Mouse (Mus musculus): ENCODE data around the gene Btn1a1. TPM values are rescaled to one million over a fixed set of nuclear protein-coding genes. Genes with fewer than 3 reads are reported as not detected.

Gene Btn1a1
- total RNA-seq, 2 experiments from 2014 or later = not detected

- DNase-seq = peak; percentile 94 to 95
- intact Hi-C loops (cut with DNase I) = loop anchor here (1.0 to 2.0 kb wide), 4 partner anchors 8 to 1735 kb away; no protein-coding TSS in a partner anchor
Observed at GRCm38 (mm10) chr13:23445561-23446320, 20.0 kb downstream of the Btn1a1 start.

DNA sequence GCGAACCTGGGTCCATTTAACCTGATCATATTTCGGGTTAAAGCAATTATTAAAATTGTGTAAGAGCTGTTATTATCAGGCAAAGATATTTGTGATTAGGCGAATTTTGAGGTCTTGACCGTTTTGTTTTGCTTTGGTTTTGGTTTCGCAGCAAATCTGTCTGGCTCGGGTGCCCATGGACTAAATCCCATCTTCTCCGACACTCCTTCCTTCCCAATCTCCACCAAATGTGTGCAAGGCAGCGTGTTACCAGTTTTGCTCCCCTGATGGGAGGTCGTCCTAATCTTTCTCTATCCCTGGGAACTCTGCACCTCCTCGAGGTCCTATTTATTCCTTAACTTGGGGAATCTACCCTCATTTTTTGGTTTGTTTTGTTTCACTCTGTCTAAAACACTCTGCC lies 20.5 kb downstream of the Btn1a1 start:
- intact Hi-C loops (cut with DNase I) = no loop called here
- DNase-seq = no peak

GRCm38 (mm10) chr13:23444451-23444850 lies 21.2 kb downstream of the Btn1a1 start:
- intact Hi-C loops (cut with DNase I) = no loop called here
- no peak for DNase-seq

DNA sequence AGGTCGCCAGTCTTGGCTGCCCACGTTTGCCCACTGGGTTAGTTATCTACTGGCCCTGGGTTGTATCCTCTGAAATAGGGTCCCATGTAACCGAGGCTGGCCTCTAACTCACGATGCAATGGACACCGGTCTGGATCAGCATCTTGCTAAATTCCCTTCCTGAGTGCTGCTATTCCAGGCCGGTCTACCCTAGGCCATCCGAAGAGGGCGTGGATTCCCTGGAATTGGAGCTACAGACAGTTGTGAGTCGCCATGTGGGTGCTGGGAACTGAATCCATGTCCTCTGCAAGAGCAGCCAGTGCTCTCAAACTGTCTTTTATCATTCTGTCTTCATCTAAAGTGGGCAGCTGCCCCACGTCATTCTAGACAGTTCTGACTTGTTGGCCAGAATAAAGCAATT lies 25.8 kb downstream of the Btn1a1 start:
- no peak for DNase-seq
- intact Hi-C loops (cut with DNase I) = loop anchor here (10.0 kb wide), 2 partner anchors 1495 to 1585 kb away; partner anchors contain the start of gene Zfp184

DNA sequence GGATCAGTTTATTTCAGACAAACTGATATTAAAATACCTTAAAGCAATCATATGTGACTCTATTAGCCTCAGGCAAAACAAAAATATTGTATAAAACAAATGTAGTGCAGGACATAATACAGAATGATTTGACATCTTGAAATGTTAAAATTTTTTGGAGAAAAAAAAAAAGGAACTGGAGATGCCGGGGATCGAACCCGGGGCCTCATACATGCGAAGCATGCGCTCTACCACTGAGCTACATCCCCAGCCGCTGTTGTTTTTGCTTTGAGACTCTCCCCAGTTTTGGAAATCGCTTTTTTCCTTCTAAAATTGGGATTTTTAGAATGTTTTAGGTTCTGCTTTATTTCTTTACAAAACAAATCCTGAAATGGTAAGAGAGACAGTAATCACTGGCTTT lies 27.2 kb downstream of the Btn1a1 start:
- intact Hi-C loops (cut with DNase I) = loop anchor here (10.0 kb wide), 2 partner anchors 1494 to 1584 kb away; partner anchors contain the start of gene Zfp184
- DNase-seq = peak; percentile 46 to 55

GRCm38 (mm10) chr13:23437908-23438307 lies 27.8 kb downstream of the Btn1a1 start:
- peak; percentile 92 to 94 for DNase-seq
- intact Hi-C loops (cut with DNase I) = loop anchor here (1.0 to 10.0 kb wide), 3 partner anchors 8 to 1583 kb away; partner anchors contain the start of gene Zfp184

GRCm38 (mm10) chr13:23436861-23437822 lies 28.6 kb downstream of the Btn1a1 start:
- intact Hi-C loops (cut with DNase I) = loop anchor here (1.0 to 10.0 kb wide), 3 partner anchors 9 to 1582 kb away; partner anchors contain the start of gene Zfp184
- peak; percentile 71 to 74 for DNase-seq

DNA sequence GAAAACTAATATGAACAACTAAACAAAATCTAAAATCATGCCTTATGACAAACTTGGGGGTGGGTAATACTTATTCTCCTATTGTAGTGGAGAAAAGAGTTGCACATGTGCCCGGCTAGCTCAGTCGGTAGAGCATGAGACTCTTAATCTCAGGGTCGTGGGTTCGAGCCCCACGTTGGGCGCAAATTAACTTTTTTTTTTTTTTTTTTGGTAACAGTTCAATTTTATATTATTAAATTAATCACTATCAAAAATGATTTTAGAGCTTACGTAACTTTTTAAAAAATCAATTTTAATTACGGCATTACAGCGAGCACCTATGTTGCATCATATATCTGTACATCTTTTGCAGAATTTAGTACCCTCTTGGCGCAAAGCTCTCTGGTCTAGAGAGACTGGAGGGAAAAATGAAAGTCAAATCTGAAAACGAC lies 29.5 kb downstream of the Btn1a1 start:
- intact Hi-C loops (cut with DNase I) = loop anchor here (10.0 kb wide), 2 partner anchors 1491 to 1581 kb away; partner anchors contain the start of gene Zfp184
- peak; percentile 60 to 64 for DNase-seq

- DNase-seq = no peak
- intact Hi-C loops (cut with DNase I) = loop anchor here (10.0 kb wide), 2 partner anchors 1491 to 1581 kb away; partner anchors contain the start of gene Zfp184
Observed at GRCm38 (mm10) chr13:23435676-23436075, 30.0 kb downstream of the Btn1a1 start.

DNA sequence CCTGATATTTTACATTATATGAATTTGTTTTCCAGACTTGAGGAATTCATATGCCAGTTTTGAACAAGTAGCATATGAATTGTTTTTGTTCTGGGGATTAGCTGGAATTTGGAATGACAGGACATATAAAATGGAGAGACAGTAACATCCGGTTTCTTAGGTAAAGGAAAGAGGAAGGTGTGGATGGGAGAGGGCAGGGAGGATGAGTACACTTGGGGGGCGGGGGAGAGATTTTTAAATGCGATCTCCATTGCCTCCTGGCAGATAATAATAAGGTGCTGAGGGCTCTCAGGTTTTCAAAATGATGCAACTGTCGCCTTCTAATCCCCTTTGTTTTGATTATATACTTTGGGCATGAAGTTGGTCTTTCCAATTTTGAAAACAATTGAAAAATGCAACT lies 30.5 kb downstream of the Btn1a1 start:
- intact Hi-C loops (cut with DNase I) = loop anchor here (10.0 kb wide), 2 partner anchors 1490 to 1580 kb away; partner anchors contain the start of gene Zfp184
- no peak for DNase-seq

DNA sequence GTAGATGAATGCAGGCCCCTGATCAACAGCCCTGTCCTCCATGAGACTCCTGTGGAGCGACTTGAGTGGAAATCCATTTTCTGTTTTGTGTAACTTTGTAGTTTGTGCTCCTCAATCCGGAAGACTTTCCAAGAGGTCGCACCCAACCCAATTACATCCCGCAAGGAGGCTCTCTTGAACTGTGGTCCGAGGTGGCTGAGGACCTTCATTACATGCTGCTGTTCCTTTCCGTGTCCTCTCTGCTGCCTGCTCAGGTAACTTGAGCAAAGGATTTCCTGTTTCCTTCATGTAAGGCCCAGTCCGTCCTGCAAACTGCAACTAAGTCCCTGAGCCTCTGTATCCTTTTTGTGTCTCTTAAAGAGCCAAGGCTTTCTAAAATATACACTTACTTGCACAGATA lies 31.3 kb downstream of the Btn1a1 start:
- intact Hi-C loops (cut with DNase I) = loop anchor here (5.0 to 10.0 kb wide), 5 partner anchors 263 to 1722 kb away; partner anchors contain the start of genes Hist1h1t, Hist1h4c and Zfp184
- DNase-seq = no peak

DNA sequence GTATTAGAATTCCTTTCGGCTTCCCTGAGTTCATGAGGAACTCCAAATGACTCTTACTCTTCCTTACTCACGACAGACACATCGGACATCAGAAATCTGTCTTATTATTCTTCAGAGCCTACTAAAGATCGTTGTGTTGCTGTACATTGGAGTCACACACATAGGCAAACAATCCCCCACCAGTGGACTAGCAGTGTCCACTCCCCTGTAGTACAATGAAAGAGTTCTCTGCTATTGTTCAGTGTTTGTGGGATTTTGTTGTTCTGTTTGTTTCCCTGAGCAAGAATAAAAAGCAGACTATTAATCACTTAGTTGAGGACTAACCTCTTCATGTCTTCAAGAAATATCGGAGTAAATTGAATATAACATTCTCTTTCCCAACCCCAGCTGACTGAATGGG lies 31.9 kb downstream of the Btn1a1 start:
- intact Hi-C loops (cut with DNase I) = loop anchor here (1.0 to 10.0 kb wide), 7 partner anchors 13 to 1722 kb away; partner anchors contain the start of genes Hist1h1t, Hist1h4c and Zfp184
- DNase-seq = no peak

DNA sequence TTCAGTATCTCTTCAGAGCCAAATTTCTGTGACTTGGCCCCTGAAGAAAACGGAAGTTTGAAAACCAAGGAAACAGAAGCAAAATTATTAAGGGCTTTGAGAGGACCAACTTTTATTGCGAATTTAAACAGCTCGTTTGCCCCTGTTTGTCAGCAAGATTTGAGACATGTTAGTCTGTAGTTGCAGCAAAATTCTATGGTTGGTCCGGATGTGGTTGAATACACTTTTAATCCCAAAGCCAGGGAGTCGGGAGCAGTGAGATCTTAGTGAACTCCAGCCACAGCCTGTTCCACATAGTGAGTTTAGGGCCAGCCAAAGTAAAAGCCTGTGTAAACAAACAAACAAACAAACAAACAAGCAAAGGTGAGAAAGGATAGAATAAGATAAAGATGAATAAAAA lies 32.5 kb downstream of the Btn1a1 start:
- intact Hi-C loops (cut with DNase I) = loop anchor here (1.0 to 10.0 kb wide), 7 partner anchors 14 to 1721 kb away; partner anchors contain the start of genes Hist1h1t, Hist1h4c and Zfp184

GRCm38 (mm10) chr13:23432562-23433201 lies 33.0 kb downstream of the Btn1a1 start:
- peak; percentile 94 to 96 for DNase-seq
- intact Hi-C loops (cut with DNase I) = loop anchor here (1.0 to 10.0 kb wide), 8 partner anchors 8 to 1720 kb away; partner anchors contain the start of genes Hist1h1t, Hist1h4c and Zfp184

More for the DNA sequence above, 32.5 kb downstream of the Btn1a1 start:
- no peak for DNase-seq

- intact Hi-C loops (cut with DNase I) = loop anchor here (1.0 to 10.0 kb wide), 6 partner anchors 154 to 1719 kb away; partner anchors contain the start of genes Hist1h1t, Hist1h4c and Zfp184
- peak; percentile 81 to 87 for DNase-seq
Observed at GRCm38 (mm10) chr13:23431351-23431771, 34.3 kb downstream of the Btn1a1 start.

DNA sequence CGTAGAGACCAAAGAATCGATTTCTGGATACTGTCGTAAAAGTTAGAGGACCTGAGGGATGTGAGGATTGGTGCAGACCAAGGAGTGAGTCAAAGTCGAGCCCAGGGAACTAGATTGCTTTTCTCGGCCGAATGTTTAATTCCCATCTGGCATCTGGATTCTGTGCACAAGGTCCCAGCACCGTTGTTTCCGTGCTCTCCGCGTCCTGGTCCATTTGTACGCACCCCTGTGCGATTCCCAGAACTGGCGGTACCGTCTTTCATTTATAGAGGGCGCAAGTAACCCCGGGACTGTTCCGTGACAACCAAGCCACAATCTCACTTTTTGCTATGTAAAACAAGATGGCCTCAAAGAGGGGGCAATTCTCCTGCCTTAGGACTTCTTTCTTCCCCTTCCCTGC lies 35.0 kb downstream of the Btn1a1 start:
- peak; percentile 74 to 79 for DNase-seq
- intact Hi-C loops (cut with DNase I) = loop anchor here (1.0 to 10.0 kb wide), 6 partner anchors 155 to 1718 kb away; partner anchors contain the start of genes Hist1h1t, Hist1h4c and Zfp184

DNA sequence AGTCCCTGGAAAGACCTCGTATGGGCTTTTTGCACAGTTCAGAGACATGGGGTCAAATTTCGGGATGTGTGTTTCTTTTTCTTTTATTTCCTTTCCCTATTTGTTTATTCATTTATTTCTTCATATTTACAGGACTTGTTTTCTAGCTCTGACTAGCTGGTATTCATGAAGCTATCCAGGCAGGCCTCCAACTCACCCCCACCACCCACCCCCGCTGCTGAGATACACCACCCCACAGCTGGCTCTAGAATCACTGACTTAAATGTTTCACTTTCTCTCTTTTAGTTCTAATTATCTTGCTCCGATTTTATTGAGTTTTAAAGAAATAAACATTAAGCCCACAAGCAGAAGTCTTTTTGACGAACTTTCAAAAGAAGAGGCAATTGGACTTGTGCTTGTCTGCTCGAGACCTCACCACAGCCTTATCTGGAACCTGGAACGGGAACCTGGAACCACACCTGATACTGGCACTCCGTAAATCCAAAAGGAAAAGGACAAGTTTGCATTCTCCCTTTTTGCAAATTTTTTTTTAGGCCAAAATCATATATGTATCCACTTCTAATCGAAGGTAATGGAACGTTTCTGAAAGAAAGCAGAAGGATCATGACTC lies 35.8 kb downstream of the Btn1a1 start:
- intact Hi-C loops (cut with DNase I) = loop anchor here (5.0 to 10.0 kb wide), 6 partner anchors 267 to 1718 kb away; partner anchors contain the start of genes Hist1h1t, Hist1h4c and Zfp184
- no peak for DNase-seq

DNA sequence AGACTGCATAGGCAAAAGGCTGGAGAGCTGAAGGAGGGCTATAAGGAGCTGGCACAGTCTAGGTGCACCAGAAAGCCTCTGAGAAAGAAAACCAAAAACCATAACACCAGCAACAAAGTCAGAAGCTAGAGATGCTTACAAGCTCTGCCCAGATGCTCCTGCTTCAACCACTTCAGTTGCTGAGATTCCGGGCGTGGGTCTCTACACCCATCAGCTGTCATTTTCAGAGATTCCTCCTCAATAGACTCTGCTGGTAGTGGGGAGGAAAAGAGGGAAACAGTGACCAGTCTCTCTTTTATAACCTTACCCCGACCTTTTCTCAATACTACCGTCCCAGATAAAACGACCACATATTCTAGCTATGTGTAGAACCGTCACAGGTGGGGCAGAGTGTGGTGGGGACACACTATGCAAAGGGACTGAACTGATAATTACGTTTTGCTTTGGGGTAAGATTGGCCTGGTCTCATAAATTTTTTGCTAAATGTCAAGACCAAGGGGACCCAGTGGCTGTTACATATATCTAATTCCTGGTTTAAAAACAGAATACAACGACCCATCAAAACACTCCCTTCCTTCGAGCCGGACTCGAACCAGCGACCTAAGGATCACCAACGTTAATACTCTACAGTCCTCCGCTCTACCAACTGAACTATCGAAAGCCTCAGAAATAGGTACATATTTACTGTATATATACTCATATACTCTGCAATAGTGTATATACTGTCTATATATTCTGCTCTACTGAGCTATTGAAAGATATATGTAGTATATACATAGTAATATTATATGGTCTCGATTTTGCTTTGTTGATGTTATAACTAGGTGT lies 37.3 kb downstream of the Btn1a1 start:
- intact Hi-C loops (cut with DNase I) = loop anchor here (5.0 kb wide), 1 partner anchor 314 kb away; no protein-coding TSS in a partner anchor
- no peak for DNase-seq
